Mouse (Mus musculus) c-Kit-positive CD71-positive TER-119-negative erythroid progenitor cells, embryonic 14.5 days (primary cell): ENCODE results near the gene Zmym4.

ENCODE experiments used
- DNase-seq: peaks from one replicate; pipeline ENCODE4 v3.0.0-alpha.2; 2013; ENCODE audit warnings: low read depth

The Zmym4 gene

GRCm38 (mm10) chr4:126942846-126943245 lies 25.1 kb downstream of the Zmym4 start:
- DNase-seq, result no peak

- no peak for DNase-seq
Measured at GRCm38 (mm10) chr4:126927701-126928100, 40.2 kb downstream of the Zmym4 start.

DNA sequence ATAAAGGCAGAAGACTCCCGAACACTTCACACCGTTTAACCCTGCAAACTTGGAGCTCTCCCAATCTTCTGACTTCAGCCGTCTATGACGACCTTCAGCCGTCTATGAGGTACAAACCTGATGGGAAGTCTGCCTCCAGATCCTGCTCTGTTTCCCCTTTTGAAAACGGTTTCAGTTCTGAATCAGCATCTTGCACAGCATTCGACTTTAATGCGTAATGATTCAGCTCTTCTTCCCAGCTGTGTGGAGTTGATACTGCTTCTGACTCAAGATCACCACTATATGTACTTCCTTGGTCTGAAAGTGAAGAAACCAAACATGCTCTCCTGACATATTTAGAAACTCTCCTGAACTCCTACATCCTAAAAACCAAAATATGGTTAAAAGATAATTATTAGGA lies 78.1 kb downstream of the Zmym4 start:
- DNase-seq, result no peak

DNA sequence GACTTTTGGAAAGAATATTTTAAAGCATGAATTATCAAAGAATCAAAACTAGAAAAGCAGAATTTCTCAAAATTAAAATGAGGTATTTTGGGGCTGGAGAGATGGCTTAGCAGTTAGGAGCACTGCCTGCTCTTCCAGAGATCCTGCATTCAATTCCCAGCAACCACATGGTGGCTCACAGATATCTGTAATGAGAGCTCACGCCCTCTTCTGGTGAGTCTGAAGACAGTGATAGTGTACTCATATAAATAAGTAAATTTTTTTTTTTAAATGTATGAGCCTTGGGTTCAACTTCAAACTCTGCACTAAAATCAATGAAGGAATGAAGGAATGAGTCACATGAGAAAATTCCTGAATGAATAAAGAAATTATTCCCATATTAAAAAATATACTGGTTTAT lies 82.0 kb downstream of the Zmym4 start:
- DNase-seq, result no peak

DNA sequence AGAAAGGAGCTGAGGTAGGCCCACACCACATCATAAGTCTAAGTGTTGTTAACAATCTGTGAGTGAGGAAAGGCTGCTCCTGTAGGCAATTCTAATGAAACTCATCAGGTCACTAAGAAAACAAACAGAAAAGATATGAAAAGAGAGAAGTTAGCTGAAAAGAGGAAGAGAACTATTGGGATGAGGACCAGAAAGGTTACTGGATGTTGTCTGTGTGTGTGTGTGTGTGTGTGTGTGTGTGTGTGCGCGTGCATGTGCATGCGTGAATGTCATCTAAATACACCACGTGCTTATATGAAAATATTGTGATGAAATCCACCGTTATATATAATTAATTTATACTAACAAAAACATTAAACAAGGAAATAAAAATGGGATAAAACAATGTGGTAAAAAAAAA lies 84.3 kb downstream of the Zmym4 start:
- no peak for DNase-seq

- no peak for DNase-seq
Measured at GRCm38 (mm10) chr4:126879560-126880275, 88.2 kb downstream of the Zmym4 start.

DNA sequence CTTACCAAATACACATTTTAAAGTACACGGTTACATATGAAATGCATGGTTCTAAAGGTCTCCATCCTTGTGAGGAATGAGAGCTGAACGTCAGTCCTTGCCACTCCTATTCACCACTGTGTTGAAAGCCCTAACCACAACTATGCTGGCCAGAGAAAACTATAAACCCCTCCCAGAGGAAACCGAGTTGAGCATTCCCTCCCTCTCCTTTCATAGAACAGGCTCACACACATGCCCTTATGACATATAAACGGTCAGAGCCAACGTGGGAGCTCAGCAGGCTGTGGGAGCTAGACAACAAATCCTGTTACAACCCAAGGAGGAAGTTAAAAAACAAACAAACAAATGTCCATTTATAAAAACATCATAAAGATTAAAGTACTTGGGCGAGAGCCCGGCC lies 95.2 kb downstream of the Zmym4 start:
- DNase-seq, result no peak

GRCm38 (mm10) chr4:126868699-126869098 lies 99.2 kb downstream of the Zmym4 start:
- DNase-seq, result no peak

GRCm38 (mm10) chr4:126861514-126862266 lies 106.2 kb downstream of the Zmym4 start:
- DNase-seq, result no peak

DNA sequence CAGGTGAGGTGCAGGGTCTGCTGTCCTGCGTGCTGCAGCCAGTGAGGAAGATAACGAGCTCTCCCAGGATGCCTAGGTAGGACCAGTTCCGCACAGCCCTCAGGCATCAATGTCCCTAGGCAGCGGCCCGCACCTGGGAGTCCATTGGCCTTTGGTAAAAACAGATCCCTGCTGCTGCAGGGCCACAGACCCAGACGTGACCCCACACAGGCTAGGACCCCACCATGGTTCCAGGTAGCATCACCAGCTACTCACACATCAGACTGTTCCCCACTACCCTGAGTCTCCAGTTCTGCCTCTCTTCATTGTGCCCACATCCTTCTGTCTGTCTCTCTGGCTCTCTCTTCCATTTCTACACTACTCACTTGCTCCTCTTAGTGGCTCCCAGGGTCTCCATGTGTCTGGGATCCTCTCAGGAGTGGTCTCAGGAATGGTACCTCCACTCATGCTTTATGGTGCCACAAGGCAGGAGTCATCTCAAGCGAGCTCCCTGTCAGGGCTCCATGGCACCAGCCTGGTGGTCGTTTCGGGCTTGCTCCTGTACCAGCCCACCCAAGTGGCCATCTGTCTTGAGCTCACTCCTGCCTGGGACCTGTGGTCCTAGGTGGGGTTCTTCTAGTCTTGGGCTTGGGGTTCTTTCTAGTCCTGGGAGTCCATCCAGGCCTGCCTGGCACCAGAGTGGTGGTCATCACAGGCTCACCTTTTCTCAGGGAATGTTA lies 107.5 kb downstream of the Zmym4 start:
- DNase-seq, result no peak

DNA sequence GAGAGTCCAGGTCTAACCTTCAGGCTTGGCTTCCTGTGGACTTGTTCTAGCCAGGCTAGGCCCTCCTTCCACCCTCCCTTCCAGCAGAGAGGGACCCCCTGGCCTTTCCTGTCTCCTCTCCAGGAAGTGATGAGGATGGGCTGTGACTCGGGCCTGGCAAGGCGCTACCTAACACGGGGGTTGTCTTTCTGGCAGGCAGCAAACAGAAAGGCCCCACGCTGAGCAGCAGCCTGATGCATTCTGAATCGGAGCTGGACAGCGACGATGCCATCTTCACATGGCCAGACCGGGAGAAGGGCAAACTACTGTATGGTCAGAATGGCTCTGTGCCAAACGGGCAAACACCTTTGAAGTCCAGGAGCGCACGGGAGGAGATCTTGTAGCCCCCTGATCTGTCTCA lies 115.0 kb downstream of the Zmym4 start:
- DNase-seq, result no peak

DNA sequence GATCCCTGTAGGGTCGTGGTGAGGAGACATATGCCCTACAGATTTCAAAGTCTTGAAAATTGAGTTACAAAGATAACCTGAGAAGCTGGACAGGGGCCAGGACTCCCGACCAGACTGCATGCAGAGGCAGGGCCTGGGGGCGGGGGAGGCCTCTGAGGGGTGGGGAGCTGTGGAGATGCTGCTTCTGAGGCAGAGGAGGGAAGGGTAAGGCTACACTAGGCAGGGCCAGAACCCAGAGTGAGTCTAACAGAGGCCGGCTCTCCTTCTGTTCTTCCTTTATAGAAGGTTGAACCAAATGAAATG lies 117.2 kb downstream of the Zmym4 start:
- DNase-seq, result no peak

DNA sequence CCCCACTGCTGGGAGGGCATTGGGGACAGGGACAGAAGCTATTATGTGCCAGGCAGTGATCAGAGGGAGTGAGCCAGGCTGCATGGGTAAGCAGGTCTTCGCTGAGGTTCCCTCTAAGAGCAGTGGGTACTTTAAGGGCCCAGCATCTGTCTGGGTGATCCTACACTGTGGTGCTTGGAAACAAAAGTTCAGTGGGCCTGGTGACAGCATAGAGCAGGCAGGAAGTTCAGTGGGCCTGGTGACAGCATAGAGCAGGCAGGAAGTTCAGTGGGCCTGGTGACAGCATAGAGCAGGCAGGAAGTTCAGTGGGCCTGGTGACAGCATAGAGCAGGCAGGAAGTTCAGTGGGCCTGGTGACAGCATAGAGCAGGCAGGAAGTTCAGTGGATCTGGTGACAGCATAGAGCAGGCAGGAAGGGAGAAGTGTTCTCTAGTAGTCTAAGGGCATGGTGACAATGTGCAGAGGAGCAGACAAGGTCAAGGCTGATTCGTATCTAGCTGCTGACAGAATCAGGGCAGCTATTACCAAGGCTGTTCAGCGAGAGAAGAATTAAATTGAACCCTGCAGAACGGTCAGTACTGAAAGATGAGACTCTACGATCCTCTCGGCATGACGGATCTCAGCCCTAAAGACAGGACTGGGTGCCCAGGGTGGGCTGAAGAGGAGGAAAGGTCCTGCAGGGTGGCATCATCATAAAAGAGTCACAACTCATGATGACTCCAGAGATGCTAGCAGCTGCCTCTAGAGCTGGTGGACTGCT lies 117.7 kb downstream of the Zmym4 start:
- DNase-seq, result no peak

- no peak for DNase-seq
Measured at GRCm38 (mm10) chr4:126846971-126847370, 121.0 kb downstream of the Zmym4 start.

DNA sequence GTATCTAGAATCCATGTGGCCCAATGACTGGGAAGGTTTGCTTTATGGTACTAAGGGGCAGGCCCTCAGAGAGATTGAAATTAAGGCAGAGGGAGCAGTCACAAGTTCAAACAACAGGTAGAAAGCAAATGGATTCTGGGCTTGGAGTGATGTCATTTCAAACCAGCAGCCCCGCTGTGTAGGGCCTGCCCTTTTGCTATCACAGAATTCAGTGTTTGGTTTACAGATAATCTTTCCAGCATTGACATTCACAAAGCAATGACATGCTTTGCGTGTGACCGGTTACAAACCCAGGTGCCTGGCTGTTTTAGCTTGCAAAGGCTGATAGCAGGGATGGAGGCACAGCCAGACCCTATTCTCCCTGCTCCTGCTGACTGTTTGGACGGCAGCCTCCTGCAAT lies 122.3 kb downstream of the Zmym4 start:
- DNase-seq, result no peak

DNA sequence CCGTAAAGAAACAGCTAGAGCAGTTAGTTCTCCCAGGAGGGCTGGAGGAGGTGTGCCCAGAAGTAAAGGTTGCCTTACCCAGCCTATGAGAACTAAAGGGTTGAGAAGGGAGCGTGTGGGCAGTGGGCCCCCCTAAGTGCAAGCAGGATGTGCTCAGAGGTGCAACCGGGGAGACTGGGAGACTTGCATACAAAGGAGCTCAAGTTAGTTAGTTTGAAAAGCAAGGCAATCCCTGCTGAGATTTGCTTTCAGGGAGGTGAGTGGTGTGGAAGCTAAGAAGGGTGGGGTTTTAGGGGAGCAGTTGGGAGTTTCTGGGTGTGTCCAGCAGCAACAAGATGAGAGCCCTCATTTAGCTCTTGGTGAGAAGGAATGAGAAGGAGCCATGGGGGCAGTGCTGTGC lies 125.0 kb downstream of the Zmym4 start:
- DNase-seq, result no peak

- no peak for DNase-seq
Measured at GRCm38 (mm10) chr4:126840996-126841560, 126.9 kb downstream of the Zmym4 start.

DNA sequence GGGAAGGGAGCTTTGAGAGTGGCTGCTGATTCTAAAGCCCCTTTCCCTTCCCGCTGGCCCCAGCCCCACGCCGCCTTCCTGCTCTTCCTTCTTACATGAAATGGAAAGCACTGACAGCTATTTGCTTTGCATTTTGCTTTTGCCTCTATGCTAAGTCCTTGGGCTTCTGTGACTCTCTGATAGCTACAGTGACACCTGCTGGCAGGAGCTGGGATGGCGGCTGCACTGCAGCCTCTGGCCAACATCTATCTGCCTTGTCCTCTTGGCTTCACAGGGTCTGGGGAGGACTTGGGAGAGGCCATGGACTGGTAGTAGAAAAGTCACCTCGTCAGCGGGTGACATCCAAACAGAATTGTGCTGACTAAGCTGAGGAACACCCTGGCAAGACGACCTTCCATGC lies 128.1 kb downstream of the Zmym4 start:
- peak; percentile 66 for DNase-seq

DNA sequence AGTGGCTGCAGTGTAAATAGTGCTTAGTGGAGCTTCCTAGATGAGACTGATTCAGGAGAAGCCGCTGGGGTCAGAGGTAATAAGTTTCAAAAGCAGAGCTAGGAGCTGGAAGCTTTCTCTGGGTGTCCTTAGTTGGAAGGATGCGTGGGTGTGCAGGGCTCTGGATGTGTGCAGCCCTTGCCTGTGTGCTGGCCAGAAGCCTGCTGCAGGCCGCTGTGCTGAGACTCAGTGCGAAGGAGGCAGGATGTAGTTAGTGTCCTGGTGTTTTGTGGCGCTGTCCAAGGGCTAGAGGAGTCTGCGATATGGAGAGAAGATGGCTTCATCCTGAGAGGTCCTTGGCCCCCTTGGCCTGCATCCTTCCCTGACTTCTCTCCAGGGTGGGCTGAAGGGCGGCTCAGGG lies 129.1 kb downstream of the Zmym4 start:
- no peak for DNase-seq

DNA sequence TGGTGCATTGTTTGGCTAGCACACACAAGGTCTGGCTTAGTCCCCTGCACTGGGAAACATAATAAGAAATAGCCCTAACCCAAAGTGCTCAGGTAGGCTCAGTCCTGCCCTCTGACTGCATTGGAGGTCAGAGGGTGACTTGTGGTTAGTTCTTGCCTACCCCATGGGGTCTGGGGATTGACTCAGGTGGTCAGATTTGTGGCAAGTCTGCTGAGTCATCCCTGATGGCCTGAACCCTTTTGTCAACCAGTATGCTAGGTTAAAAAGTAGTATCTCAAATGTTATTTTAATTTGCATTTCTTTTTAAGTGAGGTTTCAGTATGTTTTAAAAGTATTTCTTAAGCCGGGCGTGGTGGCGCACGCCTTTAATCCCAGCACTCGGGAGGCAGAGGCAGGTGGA lies 136.8 kb downstream of the Zmym4 start:
- DNase-seq, result no peak

DNA sequence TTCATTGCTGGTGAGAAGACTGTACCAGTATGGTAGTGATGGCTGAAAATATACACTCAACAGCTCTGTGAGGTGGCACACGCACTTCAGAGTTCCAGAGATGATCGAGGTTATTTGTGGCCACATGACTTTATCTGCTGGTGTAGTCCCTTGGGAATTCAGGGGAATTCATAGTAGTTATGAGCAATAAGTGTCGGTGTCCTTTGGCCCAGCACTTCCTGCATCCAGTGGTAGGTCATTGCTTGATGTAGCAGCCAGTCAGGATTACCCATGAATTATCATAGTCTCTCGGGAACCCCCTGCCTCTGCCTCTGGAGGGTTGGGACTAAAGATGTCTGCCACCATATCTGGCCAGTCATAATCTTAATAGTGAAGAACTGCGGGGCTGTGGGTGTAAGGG lies 144.0 kb downstream of the Zmym4 start:
- no peak for DNase-seq
